Mouse (Mus musculus): ENCODE measurements around the gene Tns3.
A peak's percentile ranks its signal among the peaks of the same experiment; 100 is the strongest.

Tns3 gene

GRCm38 (mm10) chr11:8438269-8438668 is 226.1 kb downstream of the Tns3 start:
- DNase-seq (ENCODE audit: low spot score) = no peak

GRCm38 (mm10) chr11:8435101-8435500 is 229.2 kb downstream of the Tns3 start:
- no peak for DNase-seq (ENCODE audit: low spot score)

GRCm38 (mm10) chr11:8434366-8434765 is 230.0 kb downstream of the Tns3 start:
- DNase-seq (ENCODE audit: low spot score) = no peak

- no peak for DNase-seq (ENCODE audit: low spot score)
Observed at GRCm38 (mm10) chr11:8433443-8433842, 230.9 kb downstream of the Tns3 start.

GRCm38 (mm10) chr11:8432941-8433340 is 231.4 kb downstream of the Tns3 start:
- no peak for DNase-seq (ENCODE audit: low spot score)

GRCm38 (mm10) chr11:8427660-8428059 is 236.7 kb downstream of the Tns3 start:
- no peak for DNase-seq (ENCODE audit: low spot score)

GRCm38 (mm10) chr11:8425226-8425570 is 239.1 kb downstream of the Tns3 start:
- DNase-seq (ENCODE audit: low spot score) = no peak

- peak; percentile 64 for DNase-seq (ENCODE audit: low spot score)
Observed at GRCm38 (mm10) chr11:8424342-8425225, 239.8 kb downstream of the Tns3 start.

- DNase-seq (ENCODE audit: low spot score) = peak; percentile 54
Observed at GRCm38 (mm10) chr11:8405225-8405899, 259.0 kb downstream of the Tns3 start.

- DNase-seq (ENCODE audit: low spot score) = no peak
Observed at GRCm38 (mm10) chr11:8401328-8401727, 263.0 kb downstream of the Tns3 start.

- no peak for DNase-seq (ENCODE audit: low spot score)
Observed at GRCm38 (mm10) chr11:8396329-8396728, 268.0 kb downstream of the Tns3 start.

GRCm38 (mm10) chr11:8391564-8391963 is 272.8 kb downstream of the Tns3 start:
- no peak for DNase-seq (ENCODE audit: low spot score)

- DNase-seq (ENCODE audit: low spot score) = no peak
Observed at GRCm38 (mm10) chr11:8385891-8386405, 278.4 kb downstream of the Tns3 start.
